Mouse (Mus musculus) layer of hippocampus, postnatal 10 days (tissue): ENCODE measurements around the gene Ccdc82. TPM values are rescaled to one million over a fixed set of nuclear protein-coding genes. Genes with fewer than 3 reads are reported as not detected.

Experiments
- DNase-seq, 2 experiments: peaks; one replicate each; pipeline ENCODE4 v3.0.0; 2021; ENCODE audit warnings: low spot score in 2 of 2
- long read RNA-seq: library from polyadenylated mRNA; stranded (forward); transcript quantifications from one replicate; pipeline ENCODE4 v2.0.0, GENCODE M21; 2023
- total RNA-seq, 2 experiments: library from RNA; stranded (reverse); gene quantifications; 2 replicates each; pipeline ENCODE4 v1.2.3; 2021

Ccdc82 gene
- total RNA-seq: 10 to 100 TPM; 12.0 to 12.9 TPM
- long read RNA-seq, partial matches to known transcripts: 0 of 1 reads
- long read RNA-seq, other reads (novel, unspliced or antisense): 1 of 1 reads

DNA sequence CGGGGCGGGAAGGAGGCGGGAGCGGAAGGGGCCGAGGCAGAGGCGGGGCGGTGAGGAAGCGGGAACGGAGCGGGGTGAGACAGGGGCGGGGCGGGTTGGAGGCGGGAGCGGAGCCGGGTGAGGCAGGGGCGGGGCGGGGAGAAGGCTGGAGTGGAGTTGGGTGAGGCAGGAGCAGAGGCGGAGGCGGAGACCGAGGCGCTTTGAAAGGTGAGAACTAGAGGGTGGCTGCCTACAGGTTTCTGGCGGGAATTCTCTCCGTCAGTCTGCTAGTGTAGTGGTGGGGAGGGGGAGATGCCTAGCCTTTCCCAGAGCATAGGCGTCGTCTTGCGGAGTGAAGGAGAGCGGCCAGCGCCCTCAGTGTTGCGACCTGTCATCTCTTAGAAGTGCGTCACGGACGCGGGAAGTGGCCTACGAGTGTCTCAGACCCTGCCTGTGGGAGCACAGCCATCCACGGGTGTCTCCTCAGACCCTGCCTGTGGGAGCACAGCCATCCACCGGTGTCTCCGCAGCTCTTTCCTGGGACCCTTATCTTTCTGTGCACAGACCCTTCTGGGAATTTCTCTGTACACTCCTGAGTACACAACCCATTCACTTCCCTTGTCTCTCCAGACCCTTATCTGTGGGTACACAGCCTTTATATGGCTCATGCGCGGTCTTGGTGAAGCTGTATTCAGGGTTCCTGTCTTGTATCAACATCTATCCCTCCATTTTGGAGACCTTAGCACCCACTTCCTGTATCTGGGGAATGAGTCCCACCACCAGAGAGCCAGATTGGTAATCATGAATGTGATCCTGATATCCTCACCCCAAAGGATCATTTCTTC lies at the start of gene Ccdc82:
TSS of gene Ccdc82 (plus strand) at position 141 of the 824 bp plus-strand sequence.
- peak; percentile 71 to 86 for DNase-seq

GRCm38 (mm10) chr9:13200079-13200478 lies 46.7 kb upstream of the Ccdc82 start:
- no peak for DNase-seq

DNA sequence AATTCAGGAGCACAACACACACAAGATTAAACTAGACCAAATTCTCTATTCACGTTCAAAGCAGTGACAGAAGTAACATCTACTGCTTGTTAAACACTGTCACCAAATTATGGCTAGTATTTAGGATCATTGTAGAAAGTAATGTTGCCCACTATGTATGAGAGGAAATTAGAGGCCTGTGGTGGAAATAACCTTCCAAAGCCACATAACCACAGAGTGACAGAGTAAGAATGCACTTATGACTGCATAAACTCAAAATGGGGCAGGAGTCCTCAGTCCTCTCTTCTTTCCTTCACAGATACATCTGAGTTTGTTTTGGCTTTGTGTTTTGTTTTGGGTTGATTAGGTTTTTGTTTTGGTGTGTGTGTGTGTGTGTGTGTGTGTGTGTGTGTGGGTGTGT lies 43.6 kb upstream of the Ccdc82 start:
- no peak for DNase-seq

GRCm38 (mm10) chr9:13203681-13204080 lies 43.1 kb upstream of the Ccdc82 start:
- DNase-seq: no peak

- no peak for DNase-seq
These were observed 40.4 kb upstream of the Ccdc82 start for GRCm38 (mm10) chr9:13206369-13206768.

DNA sequence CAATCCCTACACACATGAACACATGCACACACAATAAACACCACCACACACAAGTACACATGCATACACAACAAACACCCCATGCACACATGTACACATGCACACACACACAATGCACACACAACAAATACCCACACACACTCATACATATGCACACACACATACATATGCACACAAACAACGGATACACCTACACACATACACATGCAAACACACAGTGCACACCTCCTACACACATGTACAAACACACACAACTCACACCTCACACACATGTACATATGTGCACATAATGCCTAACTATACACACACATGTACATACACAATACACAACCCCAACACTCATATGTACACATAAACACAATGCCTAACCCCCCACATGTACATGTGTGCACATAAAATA lies 20.9 kb upstream of the Ccdc82 start:
- DNase-seq: no peak

DNA sequence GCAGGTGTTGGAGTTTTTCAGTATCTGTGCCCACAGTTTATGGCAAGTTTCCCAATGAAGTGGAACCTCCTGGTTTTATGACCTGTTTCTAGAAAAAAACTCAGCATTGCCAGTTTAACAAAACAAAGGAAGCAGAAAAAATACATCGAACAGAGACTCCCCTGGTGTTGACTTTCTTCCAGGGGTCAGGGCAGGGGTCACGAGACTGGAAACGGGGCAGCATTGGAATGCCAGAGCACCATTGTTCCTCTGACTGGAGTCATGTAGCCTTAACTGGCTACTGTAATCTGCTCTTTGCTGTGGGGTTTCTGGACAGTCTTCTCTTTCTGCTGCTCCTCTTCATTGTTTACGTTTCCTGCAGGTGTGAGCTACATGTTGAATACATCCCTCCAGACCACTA lies 16.2 kb upstream of the Ccdc82 start:
- DNase-seq: no peak

- peak in 1 of 2 experiments; percentile 35 for DNase-seq
These were observed 15.1 kb upstream of the Ccdc82 start for GRCm38 (mm10) chr9:13231545-13232216.

DNA sequence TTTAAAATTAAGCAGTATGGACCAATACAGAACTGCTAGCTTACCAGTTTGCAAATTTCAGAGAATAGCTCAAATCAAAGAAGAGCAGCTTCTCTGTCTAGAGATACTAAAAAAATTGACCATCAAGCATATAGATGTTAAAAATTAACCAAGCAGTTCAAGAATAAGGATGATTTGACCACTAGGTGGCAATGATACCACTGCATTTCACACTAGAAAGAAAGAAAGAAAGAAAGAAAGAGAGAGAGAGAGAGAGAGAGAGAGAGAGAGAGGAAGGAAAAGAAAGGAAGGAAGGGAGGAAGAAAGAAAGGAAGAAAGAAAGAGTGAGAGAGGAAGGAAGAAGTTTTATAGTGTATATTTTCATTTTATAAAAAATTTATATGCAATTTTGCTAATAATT lies 4.4 kb upstream of the Ccdc82 start:
- no peak for DNase-seq

GRCm38 (mm10) chr9:13245481-13245880 lies 1.3 kb upstream of the Ccdc82 start, which contains the start of gene Jrkl:
Jrkl (minus strand) TSS chr9:13245829.
- peak; percentile 28 to 39 for DNase-seq

DNA sequence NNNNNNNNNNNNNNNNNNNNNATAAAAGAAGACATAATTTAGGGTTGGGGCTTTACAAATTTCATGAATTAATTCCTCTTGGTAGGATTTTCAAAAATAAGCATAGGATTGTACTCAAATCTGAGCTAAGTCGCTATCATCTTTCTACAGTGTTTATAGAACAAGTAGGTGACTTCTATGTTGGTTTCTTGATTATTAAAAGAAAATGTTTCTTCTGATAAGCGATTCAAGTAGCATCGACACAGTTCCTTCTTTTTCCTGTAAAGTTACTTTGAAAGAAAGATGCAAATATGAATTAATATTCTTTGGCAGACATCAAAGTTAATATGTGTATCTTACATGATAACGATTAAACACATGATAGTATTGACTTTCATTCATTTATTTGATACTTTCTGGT lies 1.3 kb downstream of the Ccdc82 start:
- DNase-seq: no peak

- DNase-seq: no peak
These were observed 4.5 kb downstream of the Ccdc82 start for GRCm38 (mm10) chr9:13251251-13251650.

GRCm38 (mm10) chr9:13256726-13257125 lies 10.0 kb downstream of the Ccdc82 start:
- DNase-seq: no peak

DNA sequence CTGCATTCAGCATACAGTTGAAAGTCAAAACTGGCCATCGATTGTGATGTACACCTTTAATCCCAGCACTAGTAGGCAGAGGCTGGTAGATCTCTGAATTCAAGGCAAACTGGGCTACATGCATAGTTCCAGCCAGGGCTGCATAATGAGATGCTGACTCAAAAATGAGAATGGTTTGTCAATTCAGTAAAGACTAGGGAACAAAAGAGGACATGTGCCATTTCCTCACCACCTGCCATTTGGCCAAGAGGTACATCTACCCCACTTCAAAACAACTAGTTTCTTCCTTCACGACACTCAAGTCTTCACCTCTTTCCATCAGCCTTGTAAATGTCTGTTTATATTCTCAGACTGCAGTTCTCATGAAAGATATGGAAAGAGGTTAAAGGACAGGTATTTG lies 11.4 kb downstream of the Ccdc82 start:
- DNase-seq: no peak

DNA sequence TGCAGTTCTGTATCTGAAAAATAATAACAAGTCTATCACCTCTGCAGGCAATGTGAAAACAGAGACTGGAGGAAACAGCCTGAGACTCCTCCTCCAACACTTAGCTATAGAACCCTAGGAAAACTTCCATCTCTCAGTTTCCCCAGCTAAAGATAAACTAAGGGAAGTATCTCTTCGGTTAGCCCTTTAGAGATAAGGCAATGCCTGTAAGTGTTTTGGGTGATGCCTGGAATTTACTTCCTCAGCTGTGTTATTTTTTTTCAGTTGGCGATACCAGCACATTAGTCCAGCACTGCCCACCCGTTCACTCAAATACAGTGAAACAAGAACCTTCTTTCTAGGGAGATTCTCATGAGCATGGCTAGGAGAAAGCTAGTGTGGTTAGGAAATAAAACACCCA lies 14.2 kb downstream of the Ccdc82 start:
- no peak for DNase-seq

GRCm38 (mm10) chr9:13273219-13273618 lies 26.5 kb downstream of the Ccdc82 start:
- no peak for DNase-seq

- no peak for DNase-seq
These were observed 40.7 kb downstream of the Ccdc82 start for GRCm38 (mm10) chr9:13287482-13287881.

GRCm38 (mm10) chr9:13296274-13297121 lies 49.7 kb downstream of the Ccdc82 start:
- peak; percentile 85 to 90 for DNase-seq

- DNase-seq: peak in 1 of 2 experiments; percentile 17
These were observed 50.4 kb downstream of the Ccdc82 start for GRCm38 (mm10) chr9:13297122-13297667.

DNA sequence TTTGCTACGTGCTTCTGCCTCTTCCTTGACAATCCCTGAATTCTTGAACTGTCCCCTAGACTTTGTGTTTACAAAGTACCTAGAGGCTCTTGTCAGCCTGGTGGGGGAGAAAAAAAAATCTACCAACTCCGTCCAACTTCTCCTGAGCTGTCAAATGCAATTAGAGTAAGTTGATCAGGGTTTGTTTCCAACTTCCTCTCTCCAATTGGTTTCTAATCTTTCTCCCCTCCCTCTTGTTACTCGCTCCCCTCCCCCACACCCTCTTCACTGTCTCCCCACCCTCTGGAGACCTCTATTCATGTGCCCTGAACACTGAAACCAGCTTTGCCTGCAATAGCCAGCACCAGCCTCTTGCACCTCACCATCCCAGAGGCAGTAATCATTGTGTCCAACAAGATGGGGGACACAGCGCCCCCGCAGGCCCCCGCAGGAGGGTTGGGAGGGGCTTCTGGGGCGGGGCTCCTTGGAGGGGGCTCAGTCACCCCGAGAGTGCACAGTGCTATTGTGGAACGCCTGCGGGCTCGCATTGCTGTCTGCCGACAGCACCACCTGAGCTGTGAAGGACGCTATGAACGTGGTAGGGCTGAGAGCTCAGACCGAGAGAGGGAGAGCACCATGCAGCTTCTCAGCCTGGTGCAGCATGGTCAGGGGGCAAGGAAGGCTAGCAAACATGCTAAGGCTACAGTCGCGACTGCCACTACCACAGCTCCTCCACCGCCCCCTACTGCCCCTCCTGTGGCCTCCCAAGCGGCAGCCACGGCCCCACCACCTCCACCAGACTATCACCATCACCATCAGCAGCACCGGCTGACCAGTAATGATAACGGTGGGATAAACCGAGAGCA lies 51.1 kb downstream of the Ccdc82 start, which contains the start of gene Maml2:
TSS of gene Maml2 (plus strand) at position 290 of the 845 bp plus-strand sequence.
- peak; percentile 58 to 74 for DNase-seq
